Mouse (Mus musculus): ENCODE results near the gene Rdh7.
"Not testable (repeated sequence)": the region's sequence is repeated elsewhere in the genome, so short reads cannot be mapped to it uniquely, and the experiment has no call there.

Rdh7 gene

DNA sequence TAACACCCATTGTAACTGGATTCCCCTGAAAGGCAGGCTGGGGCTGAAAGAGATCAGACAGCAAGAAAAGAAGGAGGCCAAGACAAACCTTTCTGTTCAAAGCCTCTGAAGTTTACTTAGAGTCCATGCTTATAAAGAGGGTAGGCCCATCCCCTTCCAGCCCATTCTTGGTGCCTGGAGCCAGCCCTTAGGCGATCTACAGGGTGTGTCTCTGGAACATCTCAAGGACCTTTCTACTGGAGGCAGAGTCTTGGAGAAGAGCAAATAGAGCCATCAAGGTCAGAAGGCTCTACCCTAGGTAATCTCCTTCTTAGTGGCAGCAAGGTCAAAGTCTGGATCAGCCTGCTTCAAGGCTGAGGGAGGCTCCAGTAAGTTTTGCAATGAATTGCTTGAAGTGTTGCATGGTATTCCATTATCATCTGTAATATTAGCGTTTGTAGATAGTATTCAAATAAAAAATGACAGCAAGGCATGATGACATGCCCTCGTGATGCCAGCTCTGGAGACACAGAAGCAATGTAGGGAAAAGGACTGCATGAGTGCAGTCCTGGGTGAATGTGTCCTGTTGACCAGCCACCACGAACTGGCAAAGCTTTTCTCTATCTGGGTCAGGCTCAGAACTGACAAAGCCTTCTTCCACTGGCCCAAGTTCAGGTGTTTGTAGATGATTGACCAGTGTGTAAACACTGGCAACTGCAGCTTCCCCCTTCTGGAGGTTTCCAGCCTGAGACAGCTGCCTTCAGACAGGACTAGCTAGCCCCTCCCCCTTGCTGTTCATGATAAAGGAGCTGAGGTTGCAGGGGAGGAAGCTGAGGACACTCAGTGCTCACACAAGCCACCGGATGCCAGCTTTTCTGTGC lies 4.8 kb upstream of the Rdh7 start:
- not testable (repeated sequence) for DNase-seq (ENCODE audit: low read depth, low spot score)

DNA sequence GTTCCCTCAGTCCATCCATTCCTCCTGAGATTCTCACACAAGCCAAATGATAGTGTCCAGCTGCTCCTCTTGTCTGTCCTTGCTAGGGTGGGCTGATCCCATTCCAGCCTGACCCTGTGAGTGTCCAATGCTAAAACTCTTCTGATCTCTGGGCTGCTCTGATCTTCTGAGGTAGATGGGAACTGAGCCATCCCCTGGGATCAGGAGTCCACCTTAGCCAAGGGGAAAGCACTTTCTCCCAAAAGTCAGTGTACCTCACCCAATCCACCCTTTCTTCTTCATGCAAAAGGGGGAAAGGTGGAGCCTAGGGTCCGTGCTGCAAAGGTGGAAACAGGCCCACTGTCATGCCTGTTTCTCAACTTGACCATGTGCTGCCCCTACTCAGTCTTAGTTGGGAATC lies 2.9 kb upstream of the Rdh7 start:
- no peak for DNase-seq (ENCODE audit: low read depth, low spot score)

DNA sequence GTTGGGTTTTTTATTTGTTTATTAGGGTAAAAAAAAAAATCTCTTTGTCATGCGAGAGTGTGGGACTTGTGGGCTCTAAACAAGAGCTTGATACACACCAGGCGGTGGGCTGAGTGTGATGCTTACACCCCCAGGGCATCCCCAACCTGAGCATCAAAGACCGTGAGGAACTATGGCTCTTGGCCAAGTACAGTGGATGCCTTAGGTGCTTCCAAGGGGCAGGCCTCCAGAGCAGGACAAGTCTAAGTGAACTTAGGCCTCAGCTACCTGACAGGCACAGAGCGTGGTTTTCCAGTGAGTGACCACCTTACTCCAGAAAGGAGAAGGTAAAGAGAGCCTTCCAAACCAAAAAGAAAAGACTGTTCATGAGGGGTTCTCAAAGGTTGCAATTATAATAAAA lies 1.6 kb downstream of the Rdh7 start:
- no peak for DNase-seq (ENCODE audit: low read depth, low spot score)

DNA sequence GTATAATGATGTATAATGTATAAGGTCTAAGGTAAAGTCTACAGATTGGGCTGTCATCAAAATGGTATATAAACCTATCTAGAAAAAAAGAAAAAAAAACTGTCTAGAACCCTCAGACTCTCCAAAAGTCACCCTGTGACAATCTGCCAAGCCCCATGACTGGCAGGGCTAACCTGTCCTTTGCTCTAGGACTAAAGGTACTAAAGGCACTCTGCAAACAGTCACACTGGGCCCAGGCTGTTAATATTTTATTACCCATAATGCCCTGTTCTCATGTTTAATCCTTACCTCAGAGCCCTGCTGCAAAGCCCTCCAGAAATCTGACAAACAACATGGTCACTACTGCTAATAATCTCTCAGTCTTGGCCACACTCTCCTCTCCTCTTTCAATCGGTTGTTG lies 2.1 kb downstream of the Rdh7 start:
- no peak for DNase-seq (ENCODE audit: low read depth, low spot score)

DNA sequence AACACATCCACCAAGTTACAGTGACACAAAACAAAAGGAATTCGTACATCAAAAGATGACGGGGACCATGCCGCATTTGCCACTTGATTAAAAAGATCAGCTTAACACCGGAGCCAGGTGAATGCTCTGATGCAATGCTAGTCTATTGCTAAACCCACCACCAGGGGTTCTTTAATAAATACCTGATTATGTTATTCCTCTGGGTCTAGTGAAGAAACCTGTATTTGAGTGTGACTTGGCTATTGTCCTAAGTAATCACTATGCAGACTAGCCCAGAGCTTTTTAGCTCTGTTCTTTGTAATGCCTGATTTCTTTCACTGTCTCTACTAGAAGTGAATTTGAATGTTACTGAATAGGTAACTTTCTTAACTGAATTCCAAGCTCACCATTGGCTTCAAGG lies 7.6 kb downstream of the Rdh7 start:
- DNase-seq (ENCODE audit: low read depth, low spot score), result no peak

DNA sequence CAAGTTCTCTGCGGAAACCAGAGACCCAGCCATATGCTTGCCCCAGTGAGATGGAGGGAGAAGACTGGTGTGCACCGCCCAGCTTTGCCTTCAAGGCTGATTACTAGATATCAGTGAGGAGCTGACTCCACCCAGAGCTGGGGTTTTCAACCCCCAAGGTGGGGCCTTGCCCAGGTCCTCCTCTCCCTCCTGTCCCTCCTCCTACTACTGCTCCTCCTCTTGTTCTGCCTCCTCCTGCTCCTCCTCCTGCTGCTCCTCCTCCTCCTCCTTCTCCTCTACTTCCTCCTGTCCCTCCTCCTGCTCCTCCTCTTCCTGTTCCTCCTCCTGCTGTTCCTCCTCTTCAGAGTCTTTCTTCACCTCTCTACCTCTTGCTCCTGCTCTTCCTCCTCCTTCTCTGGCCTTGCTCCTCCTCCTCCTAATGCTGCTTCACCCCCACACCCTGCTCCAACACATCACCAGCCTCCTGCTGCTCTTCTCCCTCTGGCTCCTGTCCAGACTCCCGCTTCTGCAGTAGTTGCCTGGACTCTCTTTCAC lies 9.4 kb downstream of the Rdh7 start:
- no peak for DNase-seq (ENCODE audit: low read depth, low spot score)

DNA sequence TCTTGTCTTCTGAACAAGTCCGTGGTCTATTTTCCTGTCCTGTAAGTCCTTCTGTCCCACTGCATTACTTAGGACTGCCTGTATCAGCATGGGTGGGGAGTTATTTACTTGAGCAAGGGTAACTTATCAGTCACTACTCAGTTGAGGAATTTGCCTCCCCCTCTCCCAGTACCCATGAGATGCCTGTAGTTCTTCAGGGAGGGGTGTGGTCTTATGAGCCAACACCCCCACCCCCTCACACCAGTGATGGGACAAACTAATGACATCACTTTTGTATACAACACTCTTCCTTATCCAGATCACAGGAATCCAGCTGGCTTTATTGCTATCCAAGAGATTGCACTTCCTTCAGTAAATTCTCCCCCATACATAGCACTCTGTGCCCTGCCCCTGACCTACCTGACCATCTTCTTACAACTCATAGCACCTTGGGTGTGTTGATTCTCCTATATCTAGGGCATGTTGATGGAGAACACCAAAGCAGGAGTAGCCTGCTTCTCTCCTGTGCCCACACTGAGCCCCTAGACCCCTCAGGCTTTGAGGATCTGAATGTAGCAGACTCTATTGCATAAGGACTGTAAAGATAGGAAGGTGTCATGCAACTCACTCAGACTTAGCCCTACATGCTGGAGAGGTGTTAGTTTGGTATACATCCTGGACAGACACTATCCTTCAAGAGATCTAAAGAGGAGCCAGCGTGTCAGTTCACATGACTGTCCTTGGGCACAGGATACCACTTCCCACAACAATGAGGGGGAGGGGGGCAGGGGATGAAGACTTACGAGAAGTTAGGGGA lies 10.2 kb downstream of the Rdh7 start:
- no peak for DNase-seq (ENCODE audit: low read depth, low spot score)

DNA sequence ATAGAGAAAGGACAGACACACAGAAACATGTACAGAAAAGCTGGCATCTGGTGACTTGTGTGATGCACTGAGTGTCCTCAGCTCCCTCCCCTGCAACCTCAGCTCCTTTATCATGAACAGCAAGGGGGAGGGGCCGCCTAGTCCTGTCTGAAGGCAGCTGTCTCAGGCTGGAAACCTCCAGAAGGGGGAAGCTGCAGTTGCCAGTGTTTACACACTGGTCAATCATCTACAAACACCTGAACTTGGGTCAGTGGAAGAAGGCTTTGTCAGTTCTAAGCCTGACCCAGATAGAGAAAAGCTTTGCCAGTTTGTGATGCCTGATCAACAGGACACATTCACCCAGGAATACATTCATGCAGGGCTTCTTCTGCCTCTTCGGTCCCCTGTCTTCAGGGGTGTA lies 10.9 kb downstream of the Rdh7 start:
- DNase-seq (ENCODE audit: low read depth, low spot score), result no peak

DNA sequence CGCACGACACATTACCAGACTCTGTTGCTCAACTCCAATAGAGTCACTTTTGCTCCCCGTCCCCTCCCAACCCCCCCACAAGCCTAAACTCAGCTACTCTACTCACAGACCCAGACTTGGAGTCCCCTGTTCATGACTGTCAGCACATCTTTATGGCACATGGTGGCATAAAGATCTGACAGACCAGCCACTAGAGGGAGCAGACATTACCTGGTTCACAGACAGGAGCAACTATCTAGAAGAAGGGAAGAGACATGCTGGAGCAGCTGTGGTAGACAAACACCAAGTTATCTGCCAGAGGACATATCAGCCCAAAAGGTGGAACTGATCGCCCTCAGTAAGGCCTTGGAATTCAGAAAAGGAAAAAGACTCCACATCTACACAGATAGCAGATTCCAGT lies 16.1 kb downstream of the Rdh7 start:
- no peak for DNase-seq (ENCODE audit: low read depth, low spot score)

DNA sequence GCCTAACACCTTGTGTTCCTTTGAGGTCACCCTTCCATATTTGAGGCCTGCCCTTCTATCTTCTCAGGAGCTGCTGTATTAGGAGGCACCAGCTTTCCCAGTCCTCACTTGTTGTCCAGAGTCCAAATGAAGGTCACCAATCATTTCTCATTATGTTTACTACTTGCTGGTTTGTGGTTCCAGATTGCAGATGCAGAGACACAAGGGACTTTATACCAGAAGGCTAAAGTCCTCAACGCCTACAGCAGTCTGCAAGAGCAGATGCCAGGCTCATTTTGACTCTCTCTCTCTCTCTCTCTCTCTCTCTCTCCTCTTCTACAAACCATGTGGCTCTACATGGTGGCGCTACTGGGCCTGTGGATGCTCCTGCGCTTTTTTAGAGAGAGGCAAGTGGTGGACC lies 22.4 kb downstream of the Rdh7 start, which contains the start of gene Rdh16f2:
Gene Rdh16f2, plus strand, starts transcription at position 243 of the 400 bp plus-strand sequence.
- no peak for DNase-seq (ENCODE audit: low read depth, low spot score)

DNA sequence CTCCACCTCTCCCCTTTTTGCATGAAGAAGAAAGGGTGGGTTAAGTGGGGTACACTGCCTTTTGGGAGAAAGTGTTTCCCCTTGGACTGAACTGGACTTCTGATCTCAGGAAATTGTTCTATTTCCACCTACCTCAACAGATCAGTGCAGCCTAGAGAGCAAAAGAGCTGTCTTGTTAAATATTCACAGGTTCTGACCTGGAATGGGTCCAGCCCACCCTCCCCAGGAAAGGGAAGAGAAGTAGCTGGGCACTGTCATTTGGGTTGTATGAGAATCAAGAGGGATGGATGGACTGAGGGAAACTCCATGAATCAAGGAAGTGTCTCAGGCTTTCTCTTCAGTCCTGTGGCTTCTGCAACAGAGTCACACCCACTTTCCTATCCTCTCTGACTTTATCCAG lies 23.7 kb downstream of the Rdh7 start:
- no peak for DNase-seq (ENCODE audit: low read depth, low spot score)

DNA sequence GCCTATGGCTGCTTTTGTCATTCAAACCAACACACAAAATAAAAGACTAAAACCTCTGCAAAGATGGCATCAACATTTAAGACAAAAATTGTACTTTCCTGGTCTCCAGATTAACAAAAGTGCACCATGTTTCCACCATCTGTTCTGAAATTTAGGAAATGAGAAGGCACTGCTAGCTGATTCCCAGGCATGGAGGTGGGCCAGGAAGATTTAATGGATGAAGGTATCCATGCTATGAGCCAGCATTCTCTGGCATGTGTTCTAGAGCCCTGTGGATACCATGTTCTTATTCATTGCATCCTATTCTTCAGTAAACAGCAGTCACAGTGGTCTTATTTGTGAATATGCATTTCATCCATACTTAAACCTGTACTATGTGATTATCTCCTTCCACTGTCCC lies 32.2 kb downstream of the Rdh7 start:
- no peak for DNase-seq (ENCODE audit: low read depth, low spot score)

DNA sequence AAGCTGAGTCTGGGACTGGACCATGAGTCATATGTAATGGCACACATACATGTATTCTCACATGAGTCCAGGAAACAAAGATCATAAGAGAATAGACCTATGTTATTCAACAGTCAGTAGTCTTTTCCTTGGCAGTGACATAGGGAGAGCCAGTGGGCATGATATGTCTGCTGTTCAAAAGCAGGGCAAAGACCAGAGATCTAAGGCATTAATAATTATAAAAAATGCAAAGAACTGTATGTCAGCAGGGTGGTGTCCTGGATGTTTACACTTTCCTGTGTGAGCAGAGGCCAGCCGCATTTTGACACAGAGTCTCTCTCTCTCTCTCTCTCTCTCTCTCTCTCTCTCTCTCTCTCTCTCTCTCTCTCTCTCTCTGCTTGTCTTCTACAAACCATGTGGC lies 39.0 kb downstream of the Rdh7 start, which contains the start of gene Rdh19:
Gene Rdh19, plus strand, starts transcription at position 301 of the 400 bp plus-strand sequence.
- no peak for DNase-seq (ENCODE audit: low read depth, low spot score)

DNA sequence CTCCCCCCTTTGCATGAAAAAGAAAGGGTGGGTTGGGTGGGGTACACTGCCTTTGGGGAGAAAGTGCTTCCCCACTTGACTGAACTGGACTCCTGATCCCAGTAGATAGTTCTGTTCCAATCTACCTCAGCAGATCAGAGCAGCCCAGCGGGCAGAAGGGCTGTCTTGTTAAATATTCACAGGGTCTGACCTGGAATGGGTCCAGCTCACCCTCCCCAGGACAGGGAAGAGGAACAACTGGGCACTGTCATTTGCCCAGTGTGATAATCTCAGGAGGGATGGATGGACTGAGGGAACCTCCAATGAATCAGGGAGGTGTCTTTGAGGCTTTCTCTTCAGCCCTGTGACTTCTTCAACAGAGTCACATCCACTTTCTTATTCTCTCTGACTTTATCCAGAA lies 40.5 kb downstream of the Rdh7 start:
- DNase-seq (ENCODE audit: low read depth, low spot score), result no peak

DNA sequence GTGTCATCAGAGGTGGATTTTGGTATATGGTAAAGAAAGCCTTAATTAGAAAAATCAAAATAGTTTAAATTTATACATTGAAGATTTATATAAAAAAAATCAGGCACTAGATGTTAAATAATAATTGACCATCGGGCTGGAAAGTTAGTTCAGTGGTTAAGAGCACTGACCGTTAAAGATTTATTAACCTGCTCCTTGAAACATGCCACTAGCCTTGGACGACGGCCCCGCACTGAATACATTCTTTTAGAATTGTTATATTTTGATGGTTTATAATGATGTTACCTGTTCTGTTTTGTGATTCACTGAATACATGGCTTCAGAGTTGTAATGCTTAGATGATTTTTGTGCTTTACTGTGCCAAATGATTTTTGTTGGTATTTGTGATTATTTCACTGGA lies 42.7 kb downstream of the Rdh7 start:
- DNase-seq (ENCODE audit: low read depth, low spot score), result not testable (repeated sequence)

DNA sequence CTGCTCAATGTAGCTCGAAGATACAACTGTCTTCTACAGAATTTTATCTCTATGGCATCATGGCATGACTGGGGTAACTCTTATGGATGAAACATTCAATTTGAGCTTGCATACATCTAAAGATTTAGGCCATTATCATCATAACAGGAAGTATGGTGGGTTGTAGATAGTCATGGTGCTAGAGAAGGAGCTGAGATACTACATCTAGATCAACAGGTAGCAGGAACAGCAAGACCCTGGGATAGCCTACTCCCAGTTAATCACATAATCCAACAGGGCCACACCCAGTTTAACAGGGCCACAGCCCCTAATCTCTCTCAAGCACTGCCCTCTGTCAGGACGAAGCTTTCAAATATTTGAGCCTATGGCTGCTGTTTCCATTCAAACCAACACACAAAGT lies 47.8 kb downstream of the Rdh7 start:
- no peak for DNase-seq (ENCODE audit: low read depth, low spot score)

DNA sequence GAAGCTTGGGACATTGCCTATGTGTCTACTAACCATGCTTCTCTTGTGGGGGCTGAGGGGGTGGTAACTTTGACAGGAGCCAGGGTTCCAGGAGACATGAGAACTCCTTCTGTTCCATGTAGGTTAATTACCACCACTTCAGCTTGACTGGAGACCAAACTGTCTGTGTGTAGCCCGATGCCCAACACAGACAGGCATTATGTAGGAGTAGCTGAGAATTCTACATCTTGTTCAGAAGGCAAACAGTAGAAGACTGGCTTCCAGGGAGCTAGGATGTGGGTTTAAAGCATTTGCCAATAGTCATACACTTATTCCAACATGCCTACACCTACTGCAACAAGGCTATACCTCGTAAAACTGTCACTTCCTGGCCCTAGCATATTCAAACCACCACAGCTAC lies 50.1 kb downstream of the Rdh7 start:
- no peak for DNase-seq (ENCODE audit: low read depth, low spot score)

DNA sequence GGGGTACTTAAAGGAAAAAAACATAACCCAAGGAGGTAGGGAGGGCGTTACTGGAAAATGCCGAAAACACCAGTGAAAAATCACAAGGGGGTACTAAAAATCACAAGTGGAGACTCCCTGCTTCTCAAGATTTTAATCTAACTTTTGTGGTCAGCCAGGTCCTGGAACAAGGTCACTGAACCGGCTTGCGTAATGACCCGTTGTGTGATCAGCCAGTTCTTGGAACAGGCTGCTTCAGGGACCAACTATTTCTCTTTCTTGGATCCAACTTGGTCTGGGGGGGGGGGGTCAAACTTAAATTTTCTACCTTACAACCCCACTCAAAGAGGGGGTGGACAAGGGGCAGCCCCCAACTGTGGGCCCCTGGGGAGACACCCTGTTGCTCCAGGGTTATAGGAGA lies 50.8 kb downstream of the Rdh7 start:
- not testable (repeated sequence) for DNase-seq (ENCODE audit: low read depth, low spot score)

DNA sequence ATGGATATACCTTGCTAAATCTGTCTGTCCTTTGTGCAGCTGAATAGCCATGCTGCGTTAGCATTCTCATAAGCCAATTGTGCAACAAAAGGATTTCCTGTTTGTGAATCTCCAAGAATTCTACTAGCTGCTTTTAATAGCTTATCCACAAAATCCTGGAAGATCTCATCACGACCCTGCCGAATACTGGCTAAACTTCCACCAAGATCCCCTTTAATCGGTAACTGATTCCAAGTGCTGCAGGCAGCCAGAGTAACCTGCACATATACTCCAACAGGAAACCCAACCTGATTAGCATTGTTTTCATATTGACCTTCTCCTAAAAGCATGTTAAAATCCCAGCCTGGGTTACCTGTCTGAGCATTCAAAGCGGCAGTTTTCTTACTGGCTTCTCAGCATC lies 53.3 kb downstream of the Rdh7 start:
- DNase-seq (ENCODE audit: low read depth, low spot score), result no peak

DNA sequence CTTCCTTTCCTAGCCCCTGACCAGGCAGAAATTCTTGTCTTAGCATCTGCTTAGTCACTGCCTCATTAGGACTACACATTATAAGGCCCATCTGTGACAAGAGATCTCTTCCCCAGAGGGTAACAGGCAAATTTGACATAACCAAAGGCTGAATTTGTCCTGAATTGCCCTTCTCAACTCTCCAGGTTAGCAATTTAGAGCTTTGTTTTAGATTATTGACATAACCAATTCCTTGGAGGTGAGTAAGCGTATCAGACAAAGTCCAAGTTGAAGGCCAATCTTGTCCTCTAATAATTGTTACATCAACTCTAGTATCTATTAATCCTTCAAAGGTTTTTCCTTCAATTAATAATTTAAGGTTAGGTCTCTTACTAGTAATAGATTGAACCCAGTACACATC lies 54.4 kb downstream of the Rdh7 start:
- not testable (repeated sequence) for DNase-seq (ENCODE audit: low read depth, low spot score)
